Mouse (Mus musculus) ES-Bruce4 (cell line): ENCODE data around the gene Dusp16.

Source experiments
- CTCF ChIP-seq: IDR thresholded peaks from one replicate; pipeline ENCODE4 v1.8.1; 2011; ENCODE audit warnings: low read depth, low read length
- EP300 ChIP-seq: IDR thresholded peaks from 2 replicates; pipeline ENCODE4 v1.6.1; 2011; ENCODE audit warnings: low read depth, low read length; ENCODE audit not compliant: insufficient read depth

DNA sequence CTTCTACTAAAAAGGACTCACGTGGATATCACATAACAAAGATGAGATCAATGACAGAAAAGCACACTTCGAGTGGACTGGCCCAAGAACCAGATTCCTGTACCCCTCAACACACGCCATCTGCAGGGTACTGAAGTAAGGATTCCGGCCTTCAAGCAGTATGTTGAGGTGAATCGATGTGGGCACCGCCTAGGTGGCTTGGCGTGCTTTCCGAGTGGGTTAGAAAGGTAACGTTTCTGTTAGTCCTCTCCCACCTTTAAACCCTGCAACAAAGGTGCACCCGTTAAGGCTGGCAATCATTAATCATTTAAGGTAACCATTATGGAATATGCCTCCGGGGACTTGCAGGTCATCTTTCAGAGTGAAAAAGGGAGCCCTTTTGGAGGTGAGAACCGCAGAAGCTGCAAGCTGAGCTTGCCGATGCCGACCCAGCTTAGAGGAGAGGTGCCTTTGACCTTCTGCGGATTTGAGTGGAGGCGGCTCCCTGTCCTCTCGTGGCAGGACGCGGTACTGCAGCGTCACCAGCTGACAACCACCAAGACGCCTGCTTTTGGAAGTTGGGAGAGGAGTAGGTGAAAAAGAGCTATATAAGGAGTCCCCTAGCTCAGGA is 1.6 kb upstream of the Dusp16 start:
- TF ChIP-seq CTCF (peak; percentile 73), EP300 (no peak)
